Mouse (Mus musculus) stomach, embryonic 14.5 days (tissue): ENCODE data around the gene Pcca. TPM values are rescaled to one million over a fixed set of nuclear protein-coding genes. Genes with fewer than 3 reads are reported as not detected.

ENCODE experiments used
- ATAC-seq: fragments of 200-750 bp; cut with Nextera tagmentation; 2 replicates; pipeline ENCODE4 v1.8.0; 2017; ENCODE audit warnings: low read depth, moderate TSS enrichment; ENCODE audit not compliant: insufficient number of reproducible peaks, insufficient read depth, low FRiP score
- H3K27ac ChIP-seq: fragments of 300-500 bp; sonication (generic); 2 replicates; pipeline ENCODE4 v1.5.1; 2014; ENCODE audit warnings: mild to moderate bottlenecking, low read length, moderate library complexity, mixed read lengths
- H3K27me3 ChIP-seq: fragments of 300-500 bp; sonication (generic); 2 replicates; pipeline ENCODE4 v1.6.1; 2014; ENCODE audit warnings: low read length, control low read depth, mixed read lengths; ENCODE audit not compliant: control insufficient read depth, insufficient read depth
- H3K36me3 ChIP-seq: fragments of 300-500 bp; sonication (generic); 2 replicates; pipeline ENCODE4 v1.6.1; 2014; ENCODE audit warnings: mild to moderate bottlenecking, control low read depth, low read length, moderate library complexity, mixed read lengths; ENCODE audit not compliant: control insufficient read depth, insufficient read depth
- H3K4me1 ChIP-seq: fragments of 300-500 bp; sonication (generic); 2 replicates; pipeline ENCODE4 v1.6.1; 2014; ENCODE audit warnings: low read length, control low read depth, mixed read lengths; ENCODE audit not compliant: control insufficient read depth, insufficient read depth
- H3K4me2 ChIP-seq: fragments of 300-500 bp; sonication (generic); replicated peaks from 2 replicates; pipeline ENCODE4 v1.6.1; 2014; ENCODE audit warnings: low read depth, low read length, control low read depth
- H3K4me3 ChIP-seq: fragments of 300-500 bp; sonication (generic); 2 replicates; pipeline ENCODE4 v1.5.1; 2014; ENCODE audit warnings: low read depth, low read length, control low read depth
- H3K9ac ChIP-seq: fragments of 300-500 bp; sonication (generic); replicated peaks from 2 replicates; pipeline ENCODE4 v1.6.1; 2014; ENCODE audit warnings: low read depth, mild to moderate bottlenecking, control low read depth, low read length, moderate library complexity, mixed read lengths
- H3K9me3 ChIP-seq: fragments of 300-500 bp; sonication (generic); 2 replicates; pipeline ENCODE4 v1.6.1; 2016; ENCODE audit warnings: low read depth, low read length, control low read depth; ENCODE audit not compliant: control insufficient read depth
- WGBS: fragments of 180-500 bp; shearing (Covaris S2); extraction: QIAGEN DNeasy Blood & Tissue Kit; methylation state at CpG from one replicate; pipeline ENCODE4 v1.1.7; 2014; 5-methylcytosine and 5-hydroxymethylcytosine counted together
- polyA plus RNA-seq: library from polyadenylated mRNA; unstranded; fragments of >200 nt; fragmentation: Nextera tagmentation; extraction: Ambion mirVana; gene quantifications from 2 replicates; pipeline ENCODE4 v1.2.1, GENCODE M21; 2014

Pcca gene
- polyA plus RNA-seq, 1 experiment from 2014 or later = 18.7 TPM

- WGBS = 2% methylated on average over 49 of the region's 51 CpGs
Measured at GRCm38 (mm10) chr14:122490441-122491328, 43.4 kb upstream of the Pcca start, which contains the start of gene Gm10837. Gene Gm10837, plus strand, starts transcription at chr14:122490586.

DNA sequence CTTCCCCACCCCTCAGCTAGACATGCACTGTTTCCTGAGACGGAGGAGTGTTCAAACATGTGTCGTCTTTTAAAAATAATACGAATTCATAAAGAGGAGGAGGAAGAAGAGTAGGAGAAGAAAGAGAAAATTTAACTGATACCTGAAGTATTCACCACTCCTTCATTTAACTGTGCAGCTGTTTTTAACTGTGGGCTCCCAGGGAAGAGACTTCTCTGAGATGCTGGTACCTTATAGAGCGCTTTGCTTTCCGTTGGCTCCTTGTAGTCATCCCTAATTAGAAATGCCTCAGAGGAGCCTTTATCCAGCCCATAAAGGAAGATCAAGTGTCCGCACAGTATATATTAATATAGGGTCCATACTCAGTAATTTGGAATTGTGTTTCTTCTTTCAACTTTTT, 42.6 kb upstream of the Pcca start:
- ATAC-seq = no peak
- WGBS = 69% methylated on average over 6 of the region's 6 CpGs

More at GRCm38 (mm10) chr14:122490441-122491328, 43.4 kb upstream of the Pcca start, which contains the start of gene Gm10837:
- Histone ChIP-seq H3K27me3 (peaks cover 41% of the 10 kb centered on the region), H3K4me1 (no peaks in the 10 kb centered on the region), H3K9ac (no peak within 1 kb of the TSS), H3K4me3 (peak within 1 kb of the TSS; percentile 9; the same call in 1 of the 2 replicates), H3K9me3 (no peaks in the 10 kb centered on the region), H3K36me3 (no peaks in the 10 kb centered on the region), H3K4me2 (peak within 1 kb of the TSS; percentile 15; the same call in 1 of the 2 replicates), H3K27ac (no peak within 1 kb of the TSS)
- peak; percentile 46; the same call in 1 of the 2 replicates for ATAC-seq

DNA sequence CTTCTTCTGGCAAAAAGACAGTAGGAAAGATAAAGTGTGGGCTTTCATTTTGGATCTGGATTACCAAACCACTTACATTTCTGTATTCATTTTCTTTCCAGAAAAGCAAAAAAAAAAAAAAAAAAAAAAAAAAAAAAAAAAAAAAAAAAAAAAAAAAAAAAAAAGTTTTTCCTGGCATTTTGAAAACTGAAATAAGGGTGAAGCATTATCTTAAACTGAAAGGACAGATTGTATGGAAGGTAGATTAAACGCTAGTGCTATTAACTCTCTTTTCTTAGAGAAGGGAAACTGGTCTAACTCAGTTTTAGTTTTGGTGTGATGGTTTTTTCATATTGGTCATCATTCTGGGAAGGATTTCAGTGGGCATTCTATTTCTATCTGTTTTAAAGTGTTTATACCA, 42.1 kb upstream of the Pcca start:
- no peak overlapping the region for H3K4me2 ChIP-seq
- ATAC-seq = no peak
- no peaks in the 10 kb centered on the region for H3K4me1 ChIP-seq
- no peak overlapping the region for H3K27ac ChIP-seq
- H3K4me3 ChIP-seq = no peak overlapping the region
- H3K9me3 ChIP-seq = no peaks in the 10 kb centered on the region
- WGBS = 71% methylated on average over 1 of the region's 1 CpGs
- H3K9ac ChIP-seq = no peak overlapping the region
- H3K27me3 ChIP-seq = peaks cover 35% of the 10 kb centered on the region
- H3K36me3 ChIP-seq = no peaks in the 10 kb centered on the region

More for the DNA sequence above, 42.6 kb upstream of the Pcca start:
- H3K9ac ChIP-seq = no peak overlapping the region
- H3K36me3 ChIP-seq = no peaks in the 10 kb centered on the region
- H3K4me1 ChIP-seq = no peaks in the 10 kb centered on the region
- H3K27me3 ChIP-seq = peaks cover 37% of the 10 kb centered on the region
- H3K4me3 ChIP-seq = no peak overlapping the region
- no peak overlapping the region for H3K27ac ChIP-seq
- H3K4me2 ChIP-seq = no peak overlapping the region
- no peaks in the 10 kb centered on the region for H3K9me3 ChIP-seq

- Histone ChIP-seq H3K4me1 (no peaks in the 10 kb centered on the region), H3K4me3 (no peak overlapping the region), H3K9ac (no peak overlapping the region), H3K27me3 (no peaks in the 10 kb centered on the region), H3K9me3 (no peaks in the 10 kb centered on the region), H3K36me3 (no peaks in the 10 kb centered on the region), H3K4me2 (no peak overlapping the region), H3K27ac (no peak overlapping the region)
- 16% methylated on average over 2 of the region's 2 CpGs for WGBS
- no peak for ATAC-seq
Measured at GRCm38 (mm10) chr14:122509058-122509457, 25.1 kb upstream of the Pcca start.

DNA sequence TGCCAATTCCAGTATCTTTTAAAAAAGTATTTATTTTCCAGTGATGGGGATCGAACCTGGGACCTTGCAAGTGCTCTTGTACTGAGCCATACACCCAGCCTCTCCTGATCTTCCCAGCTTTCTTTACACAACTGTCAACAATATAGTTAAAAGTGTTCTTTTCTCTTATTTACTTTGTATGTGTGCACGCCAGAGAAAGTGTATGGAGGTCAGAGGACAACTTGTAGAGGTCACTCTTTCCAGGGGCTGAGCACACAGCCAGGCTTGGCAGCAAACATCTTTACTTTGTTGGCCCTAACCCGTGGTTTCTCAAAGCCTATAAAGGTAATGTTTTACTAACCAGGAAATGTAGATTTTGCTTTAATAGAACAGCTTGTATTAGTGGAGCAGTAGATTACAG, 22.6 kb upstream of the Pcca start:
- no peaks in the 10 kb centered on the region for H3K27me3 ChIP-seq
- no peaks in the 10 kb centered on the region for H3K9me3 ChIP-seq
- no peaks in the 10 kb centered on the region for H3K36me3 ChIP-seq
- H3K4me1 ChIP-seq = no peaks in the 10 kb centered on the region
- no peak overlapping the region for H3K4me3 ChIP-seq
- 52% methylated on average over 3 of the region's 3 CpGs for WGBS
- H3K4me2 ChIP-seq = no peak overlapping the region
- H3K27ac ChIP-seq = no peak overlapping the region
- peak; percentile 71; the same call in 1 of the 2 replicates for ATAC-seq
- no peak overlapping the region for H3K9ac ChIP-seq

- ATAC-seq = no peak
- no peak overlapping the region for H3K4me3 ChIP-seq
- no peaks in the 10 kb centered on the region for H3K36me3 ChIP-seq
- no peak overlapping the region for H3K9ac ChIP-seq
- no peak overlapping the region for H3K27ac ChIP-seq
- no peaks in the 10 kb centered on the region for H3K9me3 ChIP-seq
- no peak overlapping the region for H3K4me2 ChIP-seq
- WGBS = 34% methylated on average over 1 of the region's 1 CpGs
- no peaks in the 10 kb centered on the region for H3K27me3 ChIP-seq
- H3K4me1 ChIP-seq = no peaks in the 10 kb centered on the region
Measured at GRCm38 (mm10) chr14:122513511-122514036, 20.6 kb upstream of the Pcca start.

- ATAC-seq = no peak
- H3K4me3 ChIP-seq = no peak overlapping the region
- 91% methylated on average over 4 of the region's 4 CpGs for WGBS
- no peaks in the 10 kb centered on the region for H3K9me3 ChIP-seq
- H3K27me3 ChIP-seq = no peaks in the 10 kb centered on the region
- no peak overlapping the region for H3K9ac ChIP-seq
- no peak overlapping the region for H3K4me2 ChIP-seq
- no peak overlapping the region for H3K27ac ChIP-seq
- no peaks in the 10 kb centered on the region for H3K36me3 ChIP-seq
- H3K4me1 ChIP-seq = no peaks in the 10 kb centered on the region
Measured at GRCm38 (mm10) chr14:122528475-122528874, 5.6 kb upstream of the Pcca start.

- Histone ChIP-seq H3K9me3 (no peaks in the 10 kb centered on the region), H3K4me2 (no peak overlapping the region), H3K36me3 (no peaks in the 10 kb centered on the region), H3K9ac (no peak overlapping the region), H3K4me3 (no peak overlapping the region), H3K27me3 (no peaks in the 10 kb centered on the region), H3K27ac (no peak overlapping the region), H3K4me1 (no peaks in the 10 kb centered on the region)
- no peak for ATAC-seq
- 100% methylated on average over 1 of the region's 1 CpGs for WGBS
Measured at GRCm38 (mm10) chr14:122535986-122536385, 1.9 kb downstream of the Pcca start.
